Mouse (Mus musculus) intestine, embryonic 16.5 days (tissue): Measurements from ENCODE around the gene Med12l. TPM values are rescaled to one million over a fixed set of nuclear protein-coding genes. Genes with fewer than 3 reads are reported as not detected.

Experiments used
- ATAC-seq: fragments of 200-750 bp; cut with Nextera tagmentation; 2 replicates; pipeline ENCODE4 v1.8.0; 2017; ENCODE audit warnings: moderate TSS enrichment, moderate library complexity
- H3K27ac ChIP-seq: fragments of 300-500 bp; sonication (generic); 2 replicates; pipeline ENCODE4 v1.5.1; 2014; ENCODE audit warnings: mild to moderate bottlenecking, low read length
- H3K27me3 ChIP-seq: fragments of 300-500 bp; sonication (generic); replicated peaks from 2 replicates; pipeline ENCODE4 v1.6.1; 2014; ENCODE audit warnings: low read length, control low read depth, mixed read lengths; ENCODE audit not compliant: control insufficient read depth, insufficient read depth
- H3K36me3 ChIP-seq: fragments of 300-500 bp; sonication (generic); 2 replicates; pipeline ENCODE4 v1.6.1; 2014; ENCODE audit warnings: low read length, control low read depth; ENCODE audit not compliant: control insufficient read depth, insufficient read depth
- H3K4me1 ChIP-seq: fragments of 300-500 bp; sonication (generic); 2 replicates; pipeline ENCODE4 v1.6.1; 2014; ENCODE audit warnings: low read length, control low read depth, mixed read lengths; ENCODE audit not compliant: control insufficient read depth, insufficient read depth
- H3K4me2 ChIP-seq: fragments of 300-500 bp; sonication (generic); 2 replicates; pipeline ENCODE4 v1.6.1; 2014; ENCODE audit warnings: low read depth, low read length, control low read depth
- H3K4me3 ChIP-seq: fragments of 300-500 bp; sonication (generic); 2 replicates; pipeline ENCODE4 v1.5.1; 2014; ENCODE audit warnings: mild to moderate bottlenecking, low read length
- H3K9ac ChIP-seq: fragments of 300-500 bp; sonication (generic); 2 replicates; pipeline ENCODE4 v1.6.1; 2014; ENCODE audit warnings: low read depth, low read length
- H3K9me3 ChIP-seq: fragments of 300-500 bp; sonication (generic); 2 replicates; pipeline ENCODE4 v1.6.1; 2016; ENCODE audit warnings: low read length, control low read depth; ENCODE audit not compliant: control insufficient read depth
- WGBS: fragments of 180-500 bp; shearing (Covaris S2); extraction: QIAGEN DNeasy Blood & Tissue Kit; methylation state at CpG from one replicate; pipeline ENCODE4 v1.1.7; 2014; 5-methylcytosine and 5-hydroxymethylcytosine counted together
- polyA plus RNA-seq: library from polyadenylated mRNA; unstranded; fragments of >200 nt; fragmentation: Nextera tagmentation; extraction: Ambion mirVana; gene quantifications from 2 replicates; pipeline ENCODE4 v1.2.1, GENCODE M21; 2015

Med12l gene
- polyA plus RNA-seq, 1 experiment from 2014 or later: 0.65 TPM

- H3K9me3 ChIP-seq: no peaks in the 10 kb centered on the region
- H3K4me3 ChIP-seq: no peak overlapping the region
- ATAC-seq: no peak
- no peak overlapping the region for H3K9ac ChIP-seq
- WGBS: 92% methylated on average over 1 of the region's 1 CpGs
- H3K4me2 ChIP-seq: no peak overlapping the region
- no peak overlapping the region for H3K27ac ChIP-seq
- no peaks in the 10 kb centered on the region for H3K27me3 ChIP-seq
- no peaks in the 10 kb centered on the region for H3K36me3 ChIP-seq
- H3K4me1 ChIP-seq: no peaks in the 10 kb centered on the region
Observed at GRCm38 (mm10) chr3:59361895-59362294, 356.3 kb downstream of the Med12l start.

Other genes starting within 250 kb of the Med12l start
- gene Mindy4b-ps, start 183.5 kb upstream of the Med12l start, polyA plus RNA-seq: not detected in 2 replicates
- gene Clrn1, start 120.5 kb upstream of the Med12l start, polyA plus RNA-seq: not detected in 2 replicates
- gene Gpr171, start 96.0 kb downstream of the Med12l start, polyA plus RNA-seq: 0.91 and 1.2 TPM in 2 replicates
- 10.4 and 12.1 TPM in 2 replicates for gene P2ry14, start 147.8 kb downstream of the Med12l start, polyA plus RNA-seq
- gene Gpr87, start 189.3 kb downstream of the Med12l start, polyA plus RNA-seq: not detected in 2 replicates
- gene P2ry13, start 205.1 kb downstream of the Med12l start, polyA plus RNA-seq: 1.3 and 1.6 TPM in 2 replicates